Mouse (Mus musculus) liver, postnatal 0 days (tissue): ENCODE data around the gene Dlgap4. TPM values are rescaled to one million over a fixed set of nuclear protein-coding genes. Genes with fewer than 3 reads are reported as not detected.

ENCODE experiments used
- ATAC-seq: fragments of 200-750 bp; cut with Nextera tagmentation; 2 replicates; pipeline ENCODE4 v1.8.0; 2017; ENCODE audit warnings: mild to moderate bottlenecking, moderate library complexity
- DNase-seq: peaks from one replicate; pipeline ENCODE4 v3.0.0-alpha.2; 2016
- H3K27ac ChIP-seq: fragments of 300-500 bp; sonication (generic); 2 replicates; pipeline ENCODE4 v1.5.1; 2014; ENCODE audit warnings: antibody characterized with exemption, moderate library complexity, mild to moderate bottlenecking, low read depth
- H3K27me3 ChIP-seq: fragments of 300-500 bp; sonication (generic); 2 replicates; pipeline ENCODE4 v1.6.1; 2014; ENCODE audit warnings: low read length, control low read depth, mixed read lengths; ENCODE audit not compliant: insufficient read depth
- H3K36me3 ChIP-seq: fragments of 300-500 bp; sonication (generic); replicated peaks from 2 replicates; pipeline ENCODE4 v1.6.1; 2014; ENCODE audit warnings: mild to moderate bottlenecking, control low read depth, low read length, moderate library complexity, mixed read lengths; ENCODE audit not compliant: insufficient read depth
- H3K4me1 ChIP-seq: fragments of 300-500 bp; sonication (generic); 2 replicates; pipeline ENCODE4 v1.6.1; 2014; ENCODE audit warnings: antibody characterized with exemption, mild to moderate bottlenecking, control low read depth; ENCODE audit not compliant: insufficient read depth
- H3K4me2 ChIP-seq: fragments of 300-500 bp; sonication (generic); 2 replicates; pipeline ENCODE4 v1.6.1; 2014; ENCODE audit warnings: low read depth, mild to moderate bottlenecking, low read length, moderate library complexity, mixed read lengths
- H3K4me3 ChIP-seq: fragments of 300-500 bp; sonication (generic); 2 replicates; pipeline ENCODE4 v1.5.1; 2014; ENCODE audit warnings: low read depth, low read length
- H3K9ac ChIP-seq: fragments of 300-500 bp; sonication (generic); replicated peaks from 2 replicates; pipeline ENCODE4 v1.6.1; 2014; ENCODE audit warnings: mild to moderate bottlenecking, moderate library complexity
- H3K9me3 ChIP-seq: fragments of 300-500 bp; sonication (generic); 2 replicates; pipeline ENCODE4 v1.6.1; 2016; ENCODE audit warnings: mild to moderate bottlenecking, control low read depth, low read length, mixed read lengths
- CTCF ChIP-seq: sonication (generic); IDR thresholded peaks from 2 replicates; pipeline ENCODE4 v1.5.1; 2016; ENCODE audit warnings: antibody characterized with exemption, low read depth
- EP300 ChIP-seq: IDR thresholded peaks from 2 replicates; pipeline ENCODE4 v1.6.1; 2016; ENCODE audit warnings: antibody characterized with exemption, low read depth, mild to moderate bottlenecking
- WGBS: fragments of 180-500 bp; shearing (Covaris S2); extraction: QIAGEN DNeasy Blood & Tissue Kit; methylation state at CpG from one replicate; pipeline ENCODE4 v1.1.7; 2014; ENCODE audit not compliant: insufficient replicate concordance; 5-methylcytosine and 5-hydroxymethylcytosine counted together
- polyA plus RNA-seq: library from polyadenylated mRNA; unstranded; fragments of >200 nt; fragmentation: Nextera tagmentation; extraction: Ambion mirVana; gene quantifications from 2 replicates; pipeline ENCODE4 v1.2.1, GENCODE M21; 2015

Dlgap4 gene
- polyA plus RNA-seq, 1 experiment from 2014 or later = 10.7 TPM

GRCm38 (mm10) chr2:156622192-156622591 lies 8.7 kb downstream of the Dlgap4 start:
- WGBS = 73% methylated on average over 6 of the region's 6 CpGs
- Histone ChIP-seq H3K4me3 (no peak overlapping the region), H3K4me2 (no peak overlapping the region), H3K9me3 (no peaks in the 10 kb centered on the region), H3K36me3 (no peaks in the 10 kb centered on the region), H3K27ac (no peak overlapping the region), H3K9ac (no peak overlapping the region), H3K4me1 (no peaks in the 10 kb centered on the region), H3K27me3 (0 out of 2 replicates have a peak, but pooled peaks cover 3% of the 10 kb centered on the region)
- ATAC-seq (no peak), DNase-seq (no peak)
- TF ChIP-seq CTCF (no peak), EP300 (no peak)

GRCm38 (mm10) chr2:156623246-156623645 lies 9.7 kb downstream of the Dlgap4 start:
- TF ChIP-seq EP300 = no peak
- no peak for TF ChIP-seq CTCF
- Histone ChIP-seq H3K9ac (no peak overlapping the region), H3K36me3 (no peaks in the 10 kb centered on the region), H3K27ac (no peak overlapping the region), H3K4me1 (no peaks in the 10 kb centered on the region), H3K4me3 (no peak overlapping the region), H3K27me3 (no peaks in the 10 kb centered on the region), H3K9me3 (no peaks in the 10 kb centered on the region), H3K4me2 (no peak overlapping the region)
- ATAC-seq (no peak), DNase-seq (no peak)
- 72% methylated on average over 2 of the region's 2 CpGs for WGBS

DNA sequence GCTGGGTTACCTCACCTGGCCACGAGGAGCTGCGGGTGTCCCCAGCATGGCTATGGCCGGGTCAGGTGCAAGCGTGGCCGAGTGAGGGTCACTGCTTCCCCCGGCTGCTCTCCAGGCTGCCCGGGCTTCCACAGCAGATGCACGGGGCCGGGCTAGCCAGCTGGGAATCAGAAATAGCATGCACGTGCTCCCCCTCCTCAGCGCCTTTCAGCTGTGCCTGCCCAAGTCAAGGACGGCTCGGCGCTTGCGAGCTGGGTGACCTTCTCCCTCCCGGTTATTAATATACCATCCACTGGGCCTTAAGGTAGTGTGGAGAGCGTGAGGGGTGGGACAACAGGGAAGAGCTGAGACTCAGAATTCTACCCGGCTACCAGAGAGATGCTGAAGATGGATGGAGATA lies 11.8 kb downstream of the Dlgap4 start:
- DNase-seq (no peak), ATAC-seq (no peak)
- Histone ChIP-seq H3K36me3 (no peaks in the 10 kb centered on the region), H3K27me3 (no peaks in the 10 kb centered on the region), H3K4me2 (no peak overlapping the region), H3K9me3 (no peaks in the 10 kb centered on the region; the same call in 1 of the 2 replicates), H3K4me1 (no peaks in the 10 kb centered on the region), H3K9ac (no peak overlapping the region), H3K27ac (no peak overlapping the region), H3K4me3 (no peak overlapping the region)
- TF ChIP-seq EP300 = no peak
- no peak for TF ChIP-seq CTCF
- WGBS = 78% methylated on average over 18 of the region's 18 CpGs

- H3K27ac ChIP-seq = no peak overlapping the region
- H3K9ac ChIP-seq = no peak overlapping the region
- ATAC-seq = no peak
- no peaks in the 10 kb centered on the region for H3K27me3 ChIP-seq
- 77% methylated on average over 9 of the region's 9 CpGs for WGBS
- H3K4me2 ChIP-seq = no peak overlapping the region
- H3K36me3 ChIP-seq = no peaks in the 10 kb centered on the region
- TF ChIP-seq CTCF (no peak), EP300 (no peak)
- no peaks in the 10 kb centered on the region for H3K4me1 ChIP-seq
- H3K4me3 ChIP-seq = no peak overlapping the region
- peaks cover 3% of the 10 kb centered on the region; the same call in 1 of the 2 replicates for H3K9me3 ChIP-seq
- DNase-seq = no peak
These were observed 12.6 kb downstream of the Dlgap4 start for GRCm38 (mm10) chr2:156626119-156626518.

GRCm38 (mm10) chr2:156626544-156626943 lies 13.0 kb downstream of the Dlgap4 start:
- DNase-seq (no peak), ATAC-seq (no peak)
- no peak overlapping the region for H3K4me2 ChIP-seq
- H3K36me3 ChIP-seq = no peaks in the 10 kb centered on the region
- H3K4me1 ChIP-seq = no peaks in the 10 kb centered on the region
- 71% methylated on average over 8 of the region's 8 CpGs for WGBS
- no peak overlapping the region for H3K27ac ChIP-seq
- H3K4me3 ChIP-seq = no peak overlapping the region
- peaks cover 3% of the 10 kb centered on the region; the same call in 1 of the 2 replicates for H3K9me3 ChIP-seq
- H3K9ac ChIP-seq = no peak overlapping the region
- no peak for TF ChIP-seq CTCF
- TF ChIP-seq EP300 = no peak
- no peaks in the 10 kb centered on the region for H3K27me3 ChIP-seq

- H3K9me3 ChIP-seq = peaks cover 3% of the 10 kb centered on the region; the same call in 1 of the 2 replicates
- DNase-seq = no peak
These were observed 14.4 kb downstream of the Dlgap4 start for GRCm38 (mm10) chr2:156627917-156628316.

DNA sequence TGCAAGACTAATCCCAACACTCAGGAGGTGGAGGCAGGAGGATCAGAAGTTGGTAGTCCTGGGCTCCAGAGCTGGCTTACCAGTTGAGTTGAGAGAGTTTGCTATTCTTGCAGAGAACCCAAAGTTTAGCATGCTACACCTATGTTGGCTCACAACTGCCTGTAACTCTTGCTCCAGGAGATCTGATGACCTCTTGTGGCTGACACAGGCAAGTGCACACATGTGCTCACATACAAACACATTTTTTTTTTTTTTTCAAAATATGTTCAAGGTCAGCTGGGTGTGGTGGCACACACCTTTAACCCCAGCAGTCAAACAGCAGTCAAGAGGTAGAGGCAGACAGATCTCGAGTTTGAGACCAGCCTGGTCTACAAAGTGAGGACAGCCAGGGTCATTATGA lies 16.8 kb downstream of the Dlgap4 start:
- Histone ChIP-seq H3K27me3 (no peaks in the 10 kb centered on the region), H3K9me3 (peaks cover 3% of the 10 kb centered on the region; the same call in 1 of the 2 replicates), H3K4me1 (no peaks in the 10 kb centered on the region), H3K4me2 (no peak overlapping the region), H3K36me3 (no peaks in the 10 kb centered on the region), H3K27ac (no peak overlapping the region), H3K9ac (no peak overlapping the region), H3K4me3 (no peak overlapping the region)
- DNase-seq (no peak), ATAC-seq (no peak)
- 52% methylated on average over 1 of the region's 1 CpGs for WGBS
- TF ChIP-seq EP300 (no peak), CTCF (no peak; the same call in 1 of the 2 replicates)

More at GRCm38 (mm10) chr2:156627917-156628316, 14.4 kb downstream of the Dlgap4 start:
- Histone ChIP-seq H3K27ac (no peak overlapping the region), H3K4me3 (no peak overlapping the region), H3K36me3 (no peaks in the 10 kb centered on the region), H3K4me1 (no peaks in the 10 kb centered on the region), H3K27me3 (no peaks in the 10 kb centered on the region), H3K4me2 (no peak overlapping the region), H3K9ac (no peak overlapping the region)
- 58% methylated on average over 17 of the region's 17 CpGs for WGBS
- ATAC-seq = no peak
- TF ChIP-seq EP300 (no peak), CTCF (no peak)
